Mouse (Mus musculus): ENCODE results near the gene Asb11. TPM values are rescaled to one million over a fixed set of nuclear protein-coding genes. Genes with fewer than 3 reads are reported as not detected.

The Asb11 gene
- not detected for total RNA-seq (2023)

DNA sequence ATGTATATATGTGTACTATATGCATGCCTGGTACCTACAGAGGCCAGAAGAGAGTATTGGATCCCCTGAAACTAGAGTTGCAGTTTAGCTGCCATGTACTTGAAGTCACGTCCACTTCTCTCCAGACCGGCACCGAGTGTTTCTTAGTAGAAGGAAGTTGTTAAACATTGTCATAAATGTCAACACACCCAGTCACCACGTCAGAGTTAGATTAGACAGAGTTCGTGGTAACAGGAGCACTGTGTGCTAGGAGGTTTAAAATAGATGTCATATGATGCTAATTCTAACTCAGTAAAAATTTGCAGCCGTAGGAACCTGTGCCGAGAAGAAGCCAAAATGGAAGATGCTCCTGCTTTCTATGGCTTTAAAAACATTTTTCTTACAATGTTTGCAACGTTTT is at the start of gene Asb11:
Asb11 (plus strand) TSS at position 286 of the 400 bp plus-strand sequence.

DNA sequence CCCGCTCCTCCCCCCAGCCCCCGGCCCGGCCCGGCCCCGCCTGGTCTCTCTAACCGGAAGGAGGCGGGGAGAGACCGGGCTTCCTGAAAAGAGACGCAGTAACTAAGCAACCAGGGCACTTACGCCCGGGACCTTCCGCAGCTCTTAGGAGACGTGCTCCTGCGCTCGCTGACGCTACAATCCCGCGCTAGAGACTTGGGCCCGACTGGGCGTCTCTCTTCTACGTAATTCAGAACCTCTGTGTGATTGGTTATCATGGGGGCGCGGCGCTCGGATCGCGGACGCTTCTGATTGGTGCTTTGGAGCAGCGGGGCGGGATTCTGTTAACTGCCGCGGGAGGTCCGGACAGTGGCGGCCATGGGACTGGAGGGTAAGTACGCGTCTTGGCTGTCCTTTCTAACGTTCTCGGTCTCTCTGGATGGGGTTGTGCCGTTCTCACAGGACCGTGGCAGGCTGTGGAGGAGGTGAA is 17.3 kb upstream of the Asb11 start, which contains the start of gene Piga:
Piga (plus strand) TSS at position 317 of the 469 bp plus-strand sequence.

DNA sequence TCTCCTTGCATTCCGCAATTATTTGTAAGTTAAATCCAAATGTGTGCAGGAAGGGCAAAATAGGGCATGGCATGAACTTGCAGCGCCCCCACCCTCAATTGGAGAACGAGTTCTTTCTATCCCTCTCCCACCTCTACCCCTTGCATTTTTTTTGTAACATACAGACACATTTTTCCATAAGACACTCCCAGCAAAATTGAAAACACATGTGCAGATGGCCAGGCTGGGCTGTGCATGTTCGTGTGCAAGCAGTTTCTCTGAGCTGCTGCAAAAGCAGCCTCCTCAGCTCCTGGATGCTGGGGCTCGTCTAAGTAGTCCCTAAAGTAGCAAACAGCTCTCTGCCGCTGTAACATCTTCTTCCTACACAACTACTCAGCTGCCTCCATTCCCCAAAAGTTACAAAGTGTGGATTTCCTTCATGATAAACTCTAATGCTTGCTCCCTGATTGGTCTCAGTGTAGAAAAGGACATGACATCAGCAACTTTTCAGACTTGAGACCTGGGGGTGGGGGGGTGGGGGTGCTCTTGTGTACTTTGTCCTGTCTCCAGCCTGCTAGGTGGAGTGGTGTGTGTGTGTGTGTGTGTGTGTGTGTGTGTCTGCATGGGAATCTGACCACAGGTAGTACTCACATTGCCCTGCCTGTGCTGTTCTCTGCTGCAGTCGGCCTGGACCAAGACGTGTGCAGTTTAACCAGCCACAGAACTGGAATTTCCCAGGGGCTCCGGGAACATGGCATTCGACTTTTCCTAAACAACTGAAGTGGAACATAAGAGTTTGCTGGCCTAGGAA is 69.1 kb downstream of the Asb11 start, which contains the start of gene Asb9:
Asb9 (plus strand) TSS at position 619 of the 790 bp plus-strand sequence.

Other genes with a start within 250 kb of the Asb11 start
- 10 to 100 TPM in 1 of 2 experiments, 1 to 10 TPM in 1; 9.7 to 11.8 TPM for gene Bmx, start 178.8 kb upstream of the Asb11 start, total RNA-seq (2023)
- 1 to 10 TPM in 1 of 2 experiments, not detected in 1; 1.5 TPM for gene Pir, start 167.6 kb upstream of the Asb11 start, total RNA-seq (2023)
- gene Vegfd, start 63.6 kb upstream of the Asb11 start, total RNA-seq (2023), result not detected
- gene Piga, start 17.2 kb upstream of the Asb11 start, total RNA-seq (2023), result 10 to 100 TPM; 10.5 to 13.1 TPM
- gene Asb9, start 69.3 kb downstream of the Asb11 start, total RNA-seq (2023), result not detected